Mouse (Mus musculus): ENCODE measurements around the gene Arfgap3.

GRCm38 (mm10) chr15:83294954-83295353 lies 55.1 kb downstream of the Arfgap3 start:
- TF ChIP-seq CTCF (conservative IDR thresholded peaks at IDR 0.05; ENCODE audit: insufficient read depth, insufficient read length, low read depth, low read length), result no peak
- TF ChIP-seq POLR2A (IDR thresholded peaks at IDR 0.05; ENCODE audit: low read depth, low read length), result no peak

All from kidney, adult 2 months (tissue).